Mouse (Mus musculus): ENCODE data around the gene Chchd10.

GRCm38 (mm10) chr10:75936909-75937667, 4.2 kb downstream of the Chchd10 start:
- TF ChIP-seq CTCF (IDR thresholded peaks at IDR 0.05; ENCODE audit: low read depth) (no peak), EP300 (IDR thresholded peaks at IDR 0.05; ENCODE audit: low read depth) (no peak)
